Mouse (Mus musculus) heart, postnatal 14 days (tissue): ENCODE results near the gene Fxyd4. TPM values are rescaled to one million over a fixed set of nuclear protein-coding genes. Genes with fewer than 3 reads are reported as not detected.

Experiments
- DNase-seq, 2 experiments: peaks; one replicate each; pipeline ENCODE4 v3.0.0; 2021 to 2022
- intact Hi-C: fragments of 180-260 bp; cut with DNase I; formaldehyde crosslinking; loops from one replicate; pipeline ENCODE4 v1.15.1; 2025
- total RNA-seq, 2 experiments: library from RNA; stranded (reverse); gene quantifications; 2 replicates each; pipeline ENCODE4 v1.2.3; 2021

The Fxyd4 gene
- total RNA-seq, 2 experiments from 2014 or later: not detected

DNA sequence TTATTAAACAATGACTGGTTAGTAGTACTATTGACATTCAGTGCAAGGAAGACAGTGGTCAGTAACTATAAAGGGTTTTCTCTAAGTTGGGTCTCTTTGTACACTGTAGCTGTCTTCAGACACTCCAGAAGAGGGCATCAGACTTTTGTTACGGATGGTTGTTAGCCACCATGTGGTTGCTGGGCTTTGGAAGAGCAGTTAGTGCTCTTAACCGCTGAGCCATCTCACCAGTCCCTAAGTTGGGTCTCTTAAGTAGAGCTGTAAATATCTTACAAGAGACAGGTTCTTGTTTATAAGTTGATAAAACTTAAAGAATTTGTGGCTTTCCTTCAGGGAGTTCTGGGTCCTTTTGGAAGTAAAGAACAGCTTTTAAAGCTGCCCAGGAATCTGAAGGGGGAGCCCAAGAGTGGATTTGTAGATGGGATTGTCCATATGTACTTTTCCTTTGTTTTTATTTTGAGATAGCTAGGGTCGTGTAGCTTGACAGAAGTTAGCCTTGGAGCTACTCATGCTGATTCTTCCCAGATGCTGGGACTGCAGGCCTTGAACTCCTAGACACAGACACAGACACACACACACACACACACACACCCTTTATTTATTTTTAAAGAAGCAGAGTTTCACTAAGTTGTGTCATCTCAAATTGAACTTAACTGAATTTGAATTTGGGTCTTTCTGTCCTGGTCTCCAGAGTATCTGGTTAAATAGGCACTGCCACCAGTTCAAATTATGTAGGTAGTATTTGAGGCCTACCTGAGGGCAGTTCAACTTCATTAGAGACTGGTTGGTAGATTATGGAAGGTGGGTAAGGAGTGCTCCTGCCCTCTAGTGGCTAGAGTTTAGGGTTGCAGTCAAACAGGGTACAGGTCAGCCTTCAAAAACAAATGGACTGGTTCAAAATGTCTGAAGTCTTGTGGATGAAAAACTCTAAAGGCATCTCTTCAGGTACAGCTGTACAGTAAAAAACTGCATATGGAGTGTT lies 16.5 kb downstream of the Fxyd4 start:
- DNase-seq: peak in 1 of 2 experiments; percentile 49

GRCm38 (mm10) chr6:117918043-117918442 lies 19.4 kb downstream of the Fxyd4 start:
- intact Hi-C loops: loop anchor here (5.0 kb wide), 1 partner anchor 76 kb away; the partner anchor contains the start of gene Zfp637
- no peak for DNase-seq

More for the DNA sequence above, 16.5 kb downstream of the Fxyd4 start:
- intact Hi-C loops: loop anchor here (2.0 kb wide), 1 partner anchor 14 kb away; no protein-coding TSS in a partner anchor

DNA sequence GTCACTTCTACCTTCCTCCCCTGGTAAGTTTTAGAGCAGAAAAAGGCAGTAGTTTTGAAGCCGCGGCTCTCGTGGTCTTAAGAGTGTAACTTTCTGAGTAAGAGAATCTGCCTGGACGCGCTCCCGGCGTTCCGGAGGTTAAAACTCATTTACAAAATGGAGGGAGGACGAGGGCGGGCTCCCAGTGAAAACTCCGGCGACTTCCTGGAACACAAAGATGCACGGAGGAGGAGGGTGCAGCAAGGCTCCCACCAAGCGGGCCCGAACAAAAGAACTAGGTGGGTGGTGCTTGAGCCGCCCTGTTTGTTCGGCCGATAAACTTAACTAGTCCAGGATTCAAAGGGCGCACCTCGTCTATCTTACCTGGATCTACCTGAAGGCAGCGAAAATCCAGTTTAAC lies 19.9 kb downstream of the Fxyd4 start:
- peak; percentile 69 to 74 for DNase-seq
- intact Hi-C loops: loop anchor here (2.0 to 5.0 kb wide), 2 partner anchors 39 to 75 kb away; partner anchors contain the start of gene Zfp637

DNA sequence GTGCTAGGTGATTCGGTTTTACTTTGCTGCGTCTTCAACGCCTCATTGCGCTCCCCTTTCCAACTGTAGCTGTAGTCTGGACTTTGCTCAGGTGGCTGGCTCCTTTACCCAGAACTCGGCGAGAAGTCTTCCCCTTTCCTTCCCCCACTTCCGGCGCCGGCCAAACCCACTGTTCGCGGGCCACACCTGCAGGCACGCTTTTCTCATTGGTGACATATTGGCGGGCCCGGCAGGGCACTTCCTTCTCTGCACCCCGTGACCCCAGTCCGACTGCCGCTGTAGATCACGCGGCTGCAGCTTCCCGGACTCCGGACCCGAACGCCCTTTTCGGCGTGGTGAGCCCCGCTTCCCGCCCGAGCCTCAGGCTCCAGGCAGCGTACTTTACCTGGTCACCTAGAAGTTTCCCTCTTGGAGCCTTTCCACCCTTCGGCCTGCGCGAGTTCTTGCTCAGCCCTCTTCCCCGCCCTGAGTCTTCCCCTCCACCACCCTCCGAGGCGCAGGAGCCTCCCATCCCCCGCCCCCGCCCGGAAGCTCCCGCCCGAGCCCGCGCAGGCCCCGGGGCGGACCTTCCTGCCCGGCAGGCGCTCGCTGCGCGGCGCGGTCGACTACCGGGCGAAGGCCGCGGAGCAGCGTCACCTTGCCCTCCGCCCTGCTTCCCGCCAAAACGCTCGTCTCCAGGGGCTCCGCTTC lies 20.6 kb downstream of the Fxyd4 start:
- peak; percentile 83 to 86 for DNase-seq
- intact Hi-C loops: loop anchor here (2.0 to 5.0 kb wide), 2 partner anchors 38 to 75 kb away; partner anchors contain the start of gene Zfp637

DNA sequence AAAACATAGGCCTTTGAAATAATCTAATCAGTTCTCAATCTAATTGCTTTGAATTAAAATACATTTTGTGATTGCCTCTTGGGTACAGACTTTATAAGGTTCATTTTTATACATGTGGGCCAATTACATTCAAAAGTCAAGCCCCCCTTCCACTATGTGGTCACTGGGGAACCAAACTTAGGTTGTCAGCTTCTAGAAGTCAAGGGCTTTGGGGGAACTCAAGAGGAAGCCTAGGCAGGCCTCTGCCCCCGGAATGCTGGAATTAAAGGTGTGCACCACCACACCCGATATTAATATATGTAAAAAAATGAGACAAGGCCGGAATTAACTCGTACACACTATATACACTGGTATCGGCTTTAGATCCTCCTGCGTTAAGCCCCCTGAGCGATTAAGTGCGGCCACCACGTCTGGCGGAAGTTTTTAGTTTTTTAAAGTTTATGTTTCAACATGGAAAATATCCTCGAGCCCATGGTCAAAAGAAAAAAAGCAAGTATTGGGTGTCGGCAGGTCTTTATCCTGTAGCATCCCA lies 21.2 kb downstream of the Fxyd4 start:
- DNase-seq: no peak
- intact Hi-C loops: loop anchor here (2.0 to 5.0 kb wide), 2 partner anchors 37 to 74 kb away; partner anchors contain the start of gene Zfp637

DNA sequence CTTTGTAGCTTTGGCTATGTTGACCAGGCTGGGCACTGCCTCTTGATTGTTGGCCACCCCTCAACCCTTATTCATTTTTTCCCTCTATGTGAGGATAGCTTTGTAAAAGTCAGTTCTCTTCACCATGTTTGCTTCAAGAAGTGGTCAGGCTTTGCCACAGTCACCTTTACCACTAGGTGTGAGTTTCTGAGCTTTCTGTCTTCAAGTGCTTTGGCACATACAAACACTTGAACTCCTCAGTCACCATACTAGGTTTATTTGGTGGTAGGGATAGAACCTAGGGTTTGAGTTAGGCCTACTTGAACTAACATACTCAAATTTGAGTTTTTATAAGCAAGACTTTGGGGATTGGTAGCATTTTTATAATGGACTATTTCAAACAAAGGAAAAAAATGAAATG lies 23.0 kb downstream of the Fxyd4 start:
- no peak for DNase-seq
- intact Hi-C loops: no loop called here

DNA sequence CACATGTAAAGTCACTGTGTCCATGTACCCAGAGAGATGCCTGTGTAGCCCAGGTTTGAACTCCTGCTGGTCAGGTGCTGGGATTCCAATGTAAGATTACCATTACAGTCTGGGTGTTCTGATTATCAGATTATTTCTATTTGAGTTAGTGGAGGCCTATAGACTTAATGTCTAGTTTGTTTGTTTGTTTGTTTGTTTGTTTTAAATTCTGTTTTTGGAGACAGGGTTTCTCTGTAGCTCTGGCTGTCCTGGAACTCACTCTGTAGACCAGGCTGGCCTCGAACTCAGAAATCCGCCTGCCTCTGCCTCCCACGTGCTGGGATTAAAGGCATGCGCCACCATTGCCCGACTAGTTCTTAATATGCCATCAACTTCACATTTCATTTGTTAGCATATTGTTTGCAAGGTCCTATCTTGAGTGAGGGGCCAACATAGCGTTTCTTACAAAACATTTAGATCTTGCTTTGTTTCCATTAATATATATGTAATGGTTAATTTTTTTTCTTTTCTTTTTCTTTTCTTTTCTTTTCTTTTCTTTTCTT lies 27.3 kb downstream of the Fxyd4 start:
- intact Hi-C loops: no loop called here
- no peak for DNase-seq

DNA sequence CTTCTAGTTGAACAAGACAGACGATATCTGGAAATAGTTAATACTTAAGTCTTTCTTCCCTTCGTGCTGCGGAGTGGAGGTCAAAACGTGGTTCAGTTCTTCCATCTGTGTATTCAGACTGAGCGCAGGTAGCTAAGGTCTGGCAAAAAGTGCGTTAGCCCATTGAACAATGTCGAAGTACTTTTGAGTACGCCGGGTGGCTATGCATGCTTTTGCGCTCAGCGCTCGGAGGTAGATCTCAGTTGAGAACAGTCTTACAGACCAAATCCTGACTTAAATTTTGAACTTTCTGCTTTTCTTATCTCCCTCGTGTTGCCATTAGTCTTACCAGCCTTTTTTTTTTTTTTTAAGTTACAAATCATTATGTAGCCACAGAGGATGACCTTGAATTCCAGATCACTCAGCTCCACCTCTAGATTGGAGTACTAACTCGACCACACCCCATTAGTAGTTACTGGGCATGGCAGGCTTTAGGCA lies 29.0 kb downstream of the Fxyd4 start:
- intact Hi-C loops: no loop called here
- DNase-seq: no peak

DNA sequence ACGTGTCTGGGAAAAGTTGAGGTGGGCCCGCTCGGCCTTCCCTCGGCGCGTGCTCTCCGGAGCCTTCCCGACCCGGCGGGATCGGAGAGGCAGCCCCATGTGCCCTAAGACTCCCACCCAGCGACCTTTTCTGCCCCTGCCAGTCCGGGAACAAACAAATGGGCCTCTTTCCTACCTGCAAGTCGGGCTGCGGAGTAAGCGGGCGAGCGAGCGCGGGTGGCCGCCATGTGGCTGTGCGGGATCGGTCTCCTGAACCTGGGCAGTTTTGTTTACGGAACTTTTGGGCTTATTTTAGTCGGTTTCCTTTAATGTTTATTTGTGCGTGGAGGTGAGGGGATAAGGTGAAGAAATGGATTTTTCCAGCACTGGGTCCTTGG lies 29.5 kb downstream of the Fxyd4 start:
- DNase-seq: no peak
- intact Hi-C loops: loop anchor here (2.0 kb wide), 1 partner anchor 13 kb away; no protein-coding TSS in a partner anchor

- intact Hi-C loops: loop anchor here (2.0 kb wide), 1 partner anchor 13 kb away; no protein-coding TSS in a partner anchor
- peak; percentile 92 for DNase-seq
Observed at GRCm38 (mm10) chr6:117907301-117907978, 30.1 kb downstream of the Fxyd4 start.

DNA sequence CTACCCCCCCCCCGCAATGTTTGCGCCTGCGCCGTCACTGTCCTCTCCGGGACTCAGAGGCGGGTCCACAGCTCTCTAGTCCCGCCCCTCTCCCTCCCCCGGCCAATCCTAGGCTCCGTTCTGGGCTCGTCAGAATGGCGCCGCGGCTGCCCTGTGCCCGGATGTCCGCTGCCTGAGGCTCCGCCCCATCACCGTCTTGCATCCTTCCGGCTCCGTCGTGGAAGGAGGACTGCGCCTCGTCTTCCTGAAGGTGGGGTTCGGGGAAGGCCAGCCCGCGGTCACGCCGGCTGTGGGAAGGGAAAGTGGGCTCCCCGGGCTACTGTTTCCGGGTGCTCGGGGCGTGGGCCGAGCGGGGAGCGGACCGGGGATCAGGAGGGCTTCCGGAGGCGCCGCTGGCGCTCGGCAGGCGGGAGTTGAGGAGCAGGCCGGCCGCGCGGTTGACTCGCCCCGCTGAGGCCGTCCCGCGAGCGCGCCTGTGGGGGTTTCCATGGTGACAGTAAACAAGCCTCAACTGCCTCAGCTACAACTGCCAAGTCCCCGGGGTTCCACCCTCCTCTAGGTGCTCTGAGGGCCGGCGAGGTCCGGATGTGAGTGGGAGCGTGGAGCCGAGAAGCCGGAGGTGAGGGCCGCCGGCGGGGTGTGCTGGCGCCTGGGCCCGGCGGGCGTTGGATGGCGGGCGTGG lies 30.8 kb downstream of the Fxyd4 start:
- intact Hi-C loops: loop anchor here (2.0 kb wide), 1 partner anchor 14 kb away; no protein-coding TSS in a partner anchor
- peak; percentile 96 for DNase-seq

- intact Hi-C loops: loop anchor here (2.0 kb wide), 1 partner anchor 15 kb away; no protein-coding TSS in a partner anchor
- DNase-seq: no peak
Observed at GRCm38 (mm10) chr6:117906015-117906531, 31.4 kb downstream of the Fxyd4 start.

DNA sequence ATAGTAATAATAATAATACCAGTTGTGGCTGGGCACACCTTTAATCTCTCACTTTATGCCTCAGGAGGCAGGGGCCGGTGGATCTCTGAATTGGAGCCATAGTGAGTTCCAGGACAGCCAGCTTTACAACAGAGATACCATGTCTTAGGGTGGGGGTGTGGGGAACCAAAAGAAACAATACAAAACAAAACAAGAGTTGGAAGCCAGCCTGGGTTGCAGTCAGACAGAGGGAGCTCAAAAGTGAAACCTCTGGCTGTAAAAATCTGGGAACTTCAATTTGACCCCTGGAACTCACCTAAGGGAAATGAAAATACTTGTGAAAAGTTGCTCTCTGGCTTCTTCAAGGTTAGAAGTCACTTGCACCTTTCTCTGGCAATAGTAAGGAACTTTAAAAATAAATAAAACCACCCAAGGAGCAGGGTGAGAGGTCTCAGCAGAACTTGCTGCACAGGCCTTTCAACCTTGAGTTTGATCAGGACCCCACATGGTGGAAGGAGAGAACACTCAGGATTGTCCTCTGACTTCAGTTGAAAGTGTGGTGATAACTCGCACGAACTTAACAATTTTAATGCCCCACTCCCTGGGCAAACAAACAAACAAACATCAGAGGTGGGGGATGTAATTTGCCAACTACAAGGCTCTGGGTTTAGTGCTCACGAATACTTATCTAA lies 32.1 kb downstream of the Fxyd4 start:
- DNase-seq: no peak
- intact Hi-C loops: no loop called here

- intact Hi-C loops: loop anchor here (1.0 kb wide), 1 partner anchor 24 kb away; no protein-coding TSS in a partner anchor
- DNase-seq: no peak
Observed at GRCm38 (mm10) chr6:117903836-117904235, 33.7 kb downstream of the Fxyd4 start.

GRCm38 (mm10) chr6:117902556-117902955 lies 34.9 kb downstream of the Fxyd4 start:
- DNase-seq: no peak
- intact Hi-C loops: no loop called here

GRCm38 (mm10) chr6:117901510-117902402 lies 35.7 kb downstream of the Fxyd4 start:
- no peak for DNase-seq

More at GRCm38 (mm10) chr6:117901510-117902402, 35.7 kb downstream of the Fxyd4 start:
- intact Hi-C loops: no loop called here
